Mouse (Mus musculus): ENCODE results near the gene Zer1. TPM values are rescaled to one million over a fixed set of nuclear protein-coding genes. Genes with fewer than 3 reads are reported as not detected.
"Not testable (repeated sequence)": the region's sequence is repeated elsewhere in the genome, so short reads cannot be mapped to it uniquely, and the experiment has no call there.

Gene Zer1
- polyA plus RNA-seq, 1 experiment from 2014 or later = 8.4 TPM

GRCm38 (mm10) chr2:30132801-30133612 lies 8.6 kb upstream of the Zer1 start:
- H3K4me1 ChIP-seq (ENCODE audit: control insufficient read depth, insufficient read depth, low read length) = peaks cover 17% of the 10 kb centered on the region
- WGBS = 20% methylated on average over 16 of the region's 16 CpGs
- no peak overlapping the region for H3K27ac ChIP-seq (ENCODE audit: low read depth, low read length)
- peak overlapping the region; percentile 95 for H3K4me2 ChIP-seq (ENCODE audit: low read length)
- no peak for DNase-seq (ENCODE audit: low spot score)
- H3K27me3 ChIP-seq (replicated peaks; ENCODE audit: control insufficient read depth, insufficient read depth, low read length) = no peaks in the 10 kb centered on the region
- peak overlapping the region; percentile 83 for H3K9ac ChIP-seq (ENCODE audit: low read length)
- H3K9me3 ChIP-seq (replicated peaks; ENCODE audit: control insufficient read depth, low read length) = no peaks in the 10 kb centered on the region
- H3K36me3 ChIP-seq (ENCODE audit: control insufficient read depth, insufficient read depth, low read length) = peaks cover 12% of the 10 kb centered on the region; the same call in 1 of the 2 replicates
- peak overlapping the region; percentile 83 for H3K4me3 ChIP-seq (ENCODE audit: low read depth, low read length)
- ATAC-seq = no peak

- H3K27ac ChIP-seq (ENCODE audit: low read depth, low read length); H3K4me2 ChIP-seq (ENCODE audit: low read length); H3K4me3 ChIP-seq (ENCODE audit: low read depth, low read length); H3K36me3 ChIP-seq (ENCODE audit: control insufficient read depth, insufficient read depth, low read length); DNase-seq (ENCODE audit: low spot score); H3K27me3 ChIP-seq (replicated peaks; ENCODE audit: control insufficient read depth, insufficient read depth, low read length); ATAC-seq; H3K9ac ChIP-seq (ENCODE audit: low read length); H3K9me3 ChIP-seq (replicated peaks; ENCODE audit: control insufficient read depth, low read length): not testable (repeated sequence)
- WGBS = 65% methylated on average over 5 of the region's 5 CpGs
- H3K4me1 ChIP-seq (ENCODE audit: control insufficient read depth, insufficient read depth, low read length) = peaks cover 17% of the 10 kb centered on the region
These were observed 6.9 kb upstream of the Zer1 start for GRCm38 (mm10) chr2:30131240-30131639.

GRCm38 (mm10) chr2:30130156-30130555 lies 5.8 kb upstream of the Zer1 start:
- no peak overlapping the region for H3K27ac ChIP-seq (ENCODE audit: low read depth, low read length)
- H3K4me1 ChIP-seq (ENCODE audit: control insufficient read depth, insufficient read depth, low read length) = peaks cover 14% of the 10 kb centered on the region
- H3K27me3 ChIP-seq (replicated peaks; ENCODE audit: control insufficient read depth, insufficient read depth, low read length) = no peaks in the 10 kb centered on the region
- no peak overlapping the region for H3K4me2 ChIP-seq (ENCODE audit: low read length)
- DNase-seq (ENCODE audit: low spot score) (no peak), ATAC-seq (no peak)
- 76% methylated on average over 4 of the region's 4 CpGs for WGBS
- no peak overlapping the region for H3K4me3 ChIP-seq (ENCODE audit: low read depth, low read length)
- no peaks in the 10 kb centered on the region for H3K36me3 ChIP-seq (ENCODE audit: control insufficient read depth, insufficient read depth, low read length)
- no peak overlapping the region for H3K9ac ChIP-seq (ENCODE audit: low read length)
- H3K9me3 ChIP-seq (replicated peaks; ENCODE audit: control insufficient read depth, low read length) = no peaks in the 10 kb centered on the region

GRCm38 (mm10) chr2:30128789-30129188 lies 4.4 kb upstream of the Zer1 start:
- 15% methylated on average over 2 of the region's 2 CpGs for WGBS
- H3K9ac ChIP-seq (ENCODE audit: low read length) = no peak overlapping the region
- DNase-seq (ENCODE audit: low spot score) = peak; percentile 75

GRCm38 (mm10) chr2:30123729-30124471 lies 485 bp downstream of the Zer1 start:
- ATAC-seq (peak; percentile 72), DNase-seq (ENCODE audit: low spot score) (no peak)
- Histone ChIP-seq H3K4me1 (ENCODE audit: control insufficient read depth, insufficient read depth, low read length) (peaks cover 21% of the 10 kb centered on the region), H3K4me3 (ENCODE audit: low read depth, low read length) (peak overlapping the region; percentile 68), H3K27me3 (replicated peaks; ENCODE audit: control insufficient read depth, insufficient read depth, low read length) (no peaks in the 10 kb centered on the region), H3K36me3 (ENCODE audit: control insufficient read depth, insufficient read depth, low read length) (no peaks in the 10 kb centered on the region), H3K27ac (ENCODE audit: low read depth, low read length) (peak overlapping the region; percentile 91; the same call in 1 of the 2 replicates), H3K9me3 (replicated peaks; ENCODE audit: control insufficient read depth, low read length) (no peaks in the 10 kb centered on the region), H3K4me2 (ENCODE audit: low read length) (peak overlapping the region; percentile 58), H3K9ac (ENCODE audit: low read length) (peak overlapping the region; percentile 86)
- 1% methylated on average over 42 of the region's 44 CpGs for WGBS

More at GRCm38 (mm10) chr2:30128789-30129188, 4.4 kb upstream of the Zer1 start:
- no peak overlapping the region for H3K27ac ChIP-seq (ENCODE audit: low read depth, low read length)
- H3K9me3 ChIP-seq (replicated peaks; ENCODE audit: control insufficient read depth, low read length) = no peaks in the 10 kb centered on the region
- H3K27me3 ChIP-seq (replicated peaks; ENCODE audit: control insufficient read depth, insufficient read depth, low read length) = no peaks in the 10 kb centered on the region
- no peak overlapping the region for H3K4me2 ChIP-seq (ENCODE audit: low read length)
- H3K4me3 ChIP-seq (ENCODE audit: low read depth, low read length) = no peak overlapping the region
- no peaks in the 10 kb centered on the region for H3K36me3 ChIP-seq (ENCODE audit: control insufficient read depth, insufficient read depth, low read length)
- no peak for ATAC-seq
- H3K4me1 ChIP-seq (ENCODE audit: control insufficient read depth, insufficient read depth, low read length) = peaks cover 4% of the 10 kb centered on the region

GRCm38 (mm10) chr2:30122766-30123165 lies 1.6 kb downstream of the Zer1 start:
- no peak overlapping the region for H3K4me3 ChIP-seq (ENCODE audit: low read depth, low read length)
- 89% methylated on average over 5 of the region's 5 CpGs for WGBS

GRCm38 (mm10) chr2:30120269-30120668 lies 4.1 kb downstream of the Zer1 start:
- Histone ChIP-seq H3K9ac (ENCODE audit: low read length) (no peak overlapping the region), H3K9me3 (replicated peaks; ENCODE audit: control insufficient read depth, low read length) (no peaks in the 10 kb centered on the region), H3K27ac (ENCODE audit: low read depth, low read length) (peak overlapping the region; percentile 72; the same call in 1 of the 2 replicates), H3K4me2 (ENCODE audit: low read length) (no peak overlapping the region), H3K4me3 (ENCODE audit: low read depth, low read length) (no peak overlapping the region), H3K36me3 (ENCODE audit: control insufficient read depth, insufficient read depth, low read length) (no peaks in the 10 kb centered on the region; the same call in 1 of the 2 replicates), H3K4me1 (ENCODE audit: control insufficient read depth, insufficient read depth, low read length) (peaks cover 21% of the 10 kb centered on the region), H3K27me3 (replicated peaks; ENCODE audit: control insufficient read depth, insufficient read depth, low read length) (no peaks in the 10 kb centered on the region)
- no peak for DNase-seq (ENCODE audit: low spot score)
- WGBS = 76% methylated on average over 4 of the region's 4 CpGs
- no peak for ATAC-seq

More at GRCm38 (mm10) chr2:30122766-30123165, 1.6 kb downstream of the Zer1 start:
- no peak overlapping the region for H3K27ac ChIP-seq (ENCODE audit: low read depth, low read length)
- H3K9ac ChIP-seq (ENCODE audit: low read length) = 0 out of 2 replicates have a peak overlapping the region, but pooled peaks have one; percentile 7
- H3K27me3 ChIP-seq (replicated peaks; ENCODE audit: control insufficient read depth, insufficient read depth, low read length) = no peaks in the 10 kb centered on the region
- DNase-seq (ENCODE audit: low spot score) = no peak
- no peaks in the 10 kb centered on the region for H3K36me3 ChIP-seq (ENCODE audit: control insufficient read depth, insufficient read depth, low read length)
- ATAC-seq = no peak
- no peak overlapping the region for H3K4me2 ChIP-seq (ENCODE audit: low read length)
- no peaks in the 10 kb centered on the region for H3K9me3 ChIP-seq (replicated peaks; ENCODE audit: control insufficient read depth, low read length)
- H3K4me1 ChIP-seq (ENCODE audit: control insufficient read depth, insufficient read depth, low read length) = peaks cover 21% of the 10 kb centered on the region

GRCm38 (mm10) chr2:30119641-30120051 lies 4.7 kb downstream of the Zer1 start:
- Histone ChIP-seq H3K9ac (ENCODE audit: low read length) (0 out of 2 replicates have a peak overlapping the region, but pooled peaks have one; percentile 14), H3K27me3 (replicated peaks; ENCODE audit: control insufficient read depth, insufficient read depth, low read length) (no peaks in the 10 kb centered on the region), H3K4me3 (ENCODE audit: low read depth, low read length) (no peak overlapping the region), H3K4me2 (ENCODE audit: low read length) (peak overlapping the region; percentile 18), H3K9me3 (replicated peaks; ENCODE audit: control insufficient read depth, low read length) (no peaks in the 10 kb centered on the region), H3K36me3 (ENCODE audit: control insufficient read depth, insufficient read depth, low read length) (no peaks in the 10 kb centered on the region; the same call in 1 of the 2 replicates), H3K27ac (ENCODE audit: low read depth, low read length) (peak overlapping the region; percentile 72), H3K4me1 (ENCODE audit: control insufficient read depth, insufficient read depth, low read length) (peaks cover 21% of the 10 kb centered on the region)
- ATAC-seq (peak; percentile 70), DNase-seq (ENCODE audit: low spot score) (peak; percentile 78)
- WGBS = 7% methylated on average over 6 of the region's 6 CpGs

Measured in forebrain, embryonic 14.5 days (tissue).